Mouse (Mus musculus): ENCODE results near the gene Map3k5.

Gene Map3k5

DNA sequence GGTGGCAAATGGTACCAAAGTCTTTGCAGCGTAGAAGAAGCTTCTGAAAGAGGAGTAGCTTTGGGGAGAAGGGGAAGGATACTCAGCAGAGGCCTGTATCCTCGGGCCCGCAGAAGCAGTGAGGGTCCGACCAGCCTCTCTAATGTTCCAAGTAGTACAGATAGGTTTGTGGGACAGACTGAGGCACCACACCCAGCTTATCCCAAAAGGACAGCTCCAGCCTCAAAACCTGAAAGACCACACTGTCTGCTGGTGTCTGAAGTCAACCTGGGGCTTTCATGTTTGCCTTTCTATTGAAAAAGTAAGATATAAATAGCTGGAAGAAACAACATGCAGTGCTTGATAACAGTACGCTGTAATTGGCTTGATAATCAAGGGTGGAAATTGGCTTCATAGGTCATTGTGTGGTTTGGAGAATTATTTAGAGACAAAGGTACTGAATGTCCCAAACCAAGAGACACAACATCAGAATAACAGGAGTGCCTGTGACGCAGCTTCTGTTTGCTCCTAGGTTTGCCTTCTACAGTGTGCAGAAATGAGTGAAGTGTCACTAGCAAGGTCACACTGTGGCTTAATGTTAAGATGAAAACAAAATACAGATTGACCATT lies 256.0 kb downstream of the Map3k5 start:
- no peak for DNase-seq (ENCODE audit: inconsistent ontology term)

All from Muller cell, postnatal 12 days (primary cell).